Mouse (Mus musculus) spleen, adult 2 months (tissue): Measurements from ENCODE around the gene Padi4.

Experiments
- CTCF ChIP-seq: fragments of 200-500 bp; IDR thresholded peaks from 2 replicates; pipeline ENCODE4 v1.5.1; 2011; ENCODE audit warnings: mild to moderate bottlenecking, inconsistent platforms; ENCODE audit not compliant: insufficient read depth, insufficient read length, insufficient replicate concordance; ENCODE audit errors: extremely low read depth
- POLR2A ChIP-seq: fragments of 200-500 bp; IDR thresholded peaks from 2 replicates; pipeline ENCODE4 v1.6.1; 2011; ENCODE audit warnings: low read depth, low read length, inconsistent platforms

DNA sequence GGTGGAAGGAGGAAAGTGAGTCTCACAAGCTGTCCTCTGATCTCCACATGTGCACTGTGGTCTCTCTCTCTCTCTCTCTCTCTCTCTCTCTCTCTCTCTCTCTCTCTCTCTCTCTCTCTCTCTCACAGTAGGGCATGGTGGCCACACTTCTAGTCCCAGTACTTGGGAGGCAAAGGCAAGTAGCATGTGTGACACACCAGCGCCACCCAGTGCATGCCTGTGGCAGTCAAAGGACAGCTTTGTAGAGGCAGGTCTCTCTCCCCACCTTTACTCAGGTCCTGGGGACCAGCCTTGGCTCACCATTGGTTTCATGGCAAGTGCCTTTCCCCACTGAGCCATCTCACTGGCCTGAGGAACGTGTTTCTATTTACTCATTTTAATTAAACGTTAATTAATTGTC is 29.4 kb downstream of the Padi4 start:
- TF ChIP-seq POLR2A = no peak
- peak; percentile 70; the same call in 1 of the 2 replicates for TF ChIP-seq CTCF
